Mouse (Mus musculus) myocyte (in vitro differentiated cells): ENCODE measurements at regions not wholly inside any gene's neighbourhood (a gene's known extent, or its start where the extent isn't known, plus 50 kb on each side); places are given as distances from the start of the nearest gene placed in this dataset.

Source experiments
- H3K27me3 ChIP-seq: one replicate; pipeline ENCODE4 v1.6.1; 2011; ENCODE audit not compliant: control insufficient read depth, insufficient read depth, insufficient read length
- H3K36me3 ChIP-seq: one replicate; pipeline ENCODE4 v1.6.1; 2011; ENCODE audit not compliant: control insufficient read depth, insufficient read depth
- H3K4me2 ChIP-seq: one replicate; pipeline ENCODE4 v1.6.1; 2011; ENCODE audit warnings: low read depth, control low read depth
- H3K4me3 ChIP-seq: one replicate; pipeline ENCODE4 v1.5.1; 2011; ENCODE audit warnings: mild to moderate bottlenecking, control low read depth, moderate library complexity
- H3K79me2 ChIP-seq: one replicate; pipeline ENCODE4 v1.6.1; 2011; ENCODE audit not compliant: control insufficient read depth, insufficient read depth
- H3ac ChIP-seq: one replicate; pipeline ENCODE4 v1.6.1; 2011; ENCODE audit not compliant: control insufficient read depth, insufficient read length
- CEBPB ChIP-seq: IDR thresholded peaks from 2 replicates; pipeline ENCODE4 v1.6.1; 2011; ENCODE audit warnings: mild to moderate bottlenecking, moderate library complexity; ENCODE audit not compliant: poor library complexity, insufficient read depth, severe bottlenecking
- E2F4 ChIP-seq: IDR thresholded peaks from one replicate; pipeline ENCODE4 v1.6.1; 2011; ENCODE audit warnings: mild to moderate bottlenecking, control low read depth, moderate library complexity; ENCODE audit not compliant: insufficient read depth
- MAX ChIP-seq: IDR thresholded peaks from one replicate; pipeline ENCODE4 v1.6.1; 2011; ENCODE audit warnings: low read depth, mild to moderate bottlenecking, control low read depth
- MYOD1 ChIP-seq, 3 experiments: IDR thresholded peaks; one replicate each; pipeline ENCODE4 v1.6.1; 2011; ENCODE audit warnings: control low read depth in 2 of 3, low read depth in 2 of 3, mild to moderate bottlenecking in 2 of 3, moderate library complexity in 1 of 3; ENCODE audit not compliant: insufficient read length in 2 of 3, control insufficient read depth in 1 of 3
- MYOG ChIP-seq, 3 experiments: IDR thresholded peaks; one replicate each; pipeline ENCODE4 v1.6.1; 2011; ENCODE audit warnings: control low read depth in 2 of 3, low read depth in 2 of 3, mild to moderate bottlenecking in 2 of 3; ENCODE audit not compliant: insufficient read length in 2 of 3, control insufficient read depth in 1 of 3, insufficient read depth in 1 of 3
- POLR2A ChIP-seq: IDR thresholded peaks from one replicate; pipeline ENCODE4 v1.6.1; 2011; ENCODE audit warnings: low read depth, mild to moderate bottlenecking, control low read depth, moderate library complexity; ENCODE audit not compliant: insufficient read length
- POLR2AphosphoS2 ChIP-seq: IDR thresholded peaks from one replicate; pipeline ENCODE4 v1.6.1; 2011; ENCODE audit warnings: low read depth, control low read depth; ENCODE audit not compliant: insufficient read length
- REST ChIP-seq: IDR thresholded peaks from one replicate; pipeline ENCODE4 v1.6.1; 2011; ENCODE audit warnings: mild to moderate bottlenecking, control low read depth, moderate library complexity; ENCODE audit not compliant: insufficient read depth, insufficient read length
- SRF ChIP-seq: IDR thresholded peaks from one replicate; pipeline ENCODE4 v1.6.1; 2011; ENCODE audit warnings: low read depth; ENCODE audit not compliant: control insufficient read depth, insufficient read length
- TCF12 ChIP-seq: IDR thresholded peaks from one replicate; pipeline ENCODE4 v1.6.1; 2011; ENCODE audit warnings: mild to moderate bottlenecking, control low read depth; ENCODE audit not compliant: poor library complexity, insufficient read depth, severe bottlenecking
- TCF3 ChIP-seq: IDR thresholded peaks from one replicate; pipeline ENCODE4 v1.6.1; 2011; ENCODE audit warnings: low read depth, control low read depth; ENCODE audit not compliant: insufficient read length
- USF1 ChIP-seq: IDR thresholded peaks from one replicate; pipeline ENCODE4 v1.6.1; 2011; ENCODE audit warnings: low read depth, mild to moderate bottlenecking, control low read depth, moderate library complexity

DNA sequence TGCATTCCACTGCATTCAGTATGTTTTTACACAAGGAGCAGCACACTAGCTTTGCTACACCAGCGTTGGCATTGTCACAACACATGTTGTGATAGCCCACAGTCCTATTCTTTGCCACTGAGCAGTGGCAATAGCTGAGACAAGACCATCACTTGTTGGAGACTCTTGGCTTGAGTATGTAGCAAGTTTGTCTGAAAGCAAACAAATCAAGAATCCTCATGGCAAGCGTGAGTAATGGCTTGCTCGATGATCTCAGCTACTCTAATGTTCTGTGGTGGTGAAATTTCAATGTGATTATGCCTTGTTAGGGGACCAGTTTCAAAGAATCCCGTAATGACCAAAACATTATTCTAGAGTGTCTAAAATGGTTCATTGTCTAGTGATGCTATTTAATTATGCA lies 1030.6 kb downstream of the Tecrl start:
- H3K27me3 ChIP-seq = no peaks in the 10 kb centered on the region

DNA sequence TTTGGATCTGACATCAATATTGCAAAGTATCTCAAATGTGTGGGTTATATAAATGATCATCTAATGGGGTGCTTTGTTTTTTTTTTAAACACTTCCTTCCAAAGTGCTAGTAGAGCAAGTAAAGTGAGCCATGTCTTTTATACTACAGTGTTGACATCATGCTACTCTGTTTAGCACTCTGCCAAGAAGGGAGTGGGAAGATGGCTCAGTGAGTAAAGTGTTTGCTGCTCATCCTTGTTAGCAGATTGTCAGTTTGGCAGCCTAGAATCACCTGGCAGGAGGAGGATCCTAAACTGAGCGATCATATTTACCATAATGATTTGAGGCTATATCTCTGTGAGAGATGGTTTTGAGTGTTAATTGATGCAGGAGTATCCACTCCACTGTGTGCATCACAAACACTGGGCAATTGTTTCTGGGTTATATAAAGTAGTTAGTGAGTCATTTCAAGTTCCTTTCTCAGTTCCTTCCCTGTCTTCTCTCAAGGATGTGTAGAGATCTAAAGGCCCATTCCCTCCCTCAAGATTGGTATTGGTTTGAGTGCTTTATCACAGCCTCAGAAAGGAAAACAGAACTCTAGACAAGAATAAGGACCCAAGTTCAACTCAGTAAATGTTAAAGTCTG lies 1035.2 kb downstream of the Tecrl start:
- Histone ChIP-seq H3K27me3 (no peaks in the 10 kb centered on the region), H3K4me3 (no peak overlapping the region), H3K36me3 (no peaks in the 10 kb centered on the region), H3K79me2 (no peaks in the 10 kb centered on the region), H3K4me2 (no peak overlapping the region), H3ac (no peak overlapping the region)
- no peak for TF ChIP-seq MYOD1 (IDR thresholded peaks at IDR 0.05; ENCODE audit: control insufficient read depth in 1 of 3, insufficient read length in 2 of 3, low read depth in 2 of 3)
- TF ChIP-seq TCF12 = no peak
- TF ChIP-seq MAX = no peak
- TF ChIP-seq CEBPB = no peak
- TF ChIP-seq USF1 = no peak

More for the DNA sequence above, 1030.6 kb downstream of the Tecrl start:
- Histone ChIP-seq H3K4me2 (no peak overlapping the region), H3K36me3 (no peaks in the 10 kb centered on the region), H3K79me2 (no peaks in the 10 kb centered on the region), H3ac (no peak overlapping the region), H3K4me3 (no peak overlapping the region)
- TF ChIP-seq SRF (no peak), POLR2AphosphoS2 (no peak)

DNA sequence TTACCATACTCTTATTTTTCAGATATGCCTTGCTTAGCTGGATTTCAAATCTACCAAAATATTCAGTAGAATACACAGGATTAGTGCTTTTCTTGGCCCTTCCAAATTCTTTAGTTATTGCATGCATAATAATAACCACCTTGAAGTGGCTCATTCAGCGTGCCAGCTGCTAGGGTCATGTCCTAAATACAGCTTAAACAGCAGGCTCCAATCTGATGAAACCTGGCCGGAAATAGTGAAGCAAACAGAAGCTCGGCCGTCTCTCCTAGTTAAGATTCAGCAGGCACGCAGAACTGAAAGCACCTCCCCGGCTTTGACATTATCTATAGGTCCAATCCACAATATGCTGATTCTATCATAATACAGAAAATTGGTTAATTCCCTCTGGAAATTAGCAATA lies 1042.9 kb downstream of the Tecrl start:
- no peaks in the 10 kb centered on the region for H3K79me2 ChIP-seq
- H3K4me2 ChIP-seq = no peak overlapping the region
- no peak overlapping the region for H3K4me3 ChIP-seq
- no peaks in the 10 kb centered on the region for H3K27me3 ChIP-seq
- TF ChIP-seq CEBPB = no peak
- no peak for TF ChIP-seq MYOG (IDR thresholded peaks at IDR 0.05; ENCODE audit: control insufficient read depth in 1 of 3, insufficient read depth in 1 of 3, insufficient read length in 2 of 3, low read depth in 2 of 3)
- TF ChIP-seq MYOD1 (IDR thresholded peaks at IDR 0.05; ENCODE audit: control insufficient read depth in 1 of 3, insufficient read length in 2 of 3, low read depth in 2 of 3) = no peak
- TF ChIP-seq REST = no peak
- TF ChIP-seq POLR2AphosphoS2 = no peak
- no peak for TF ChIP-seq TCF3
- TF ChIP-seq POLR2A = no peak
- no peak for TF ChIP-seq TCF12
- no peak for TF ChIP-seq MAX
- TF ChIP-seq USF1 = no peak
- TF ChIP-seq E2F4 = no peak
- no peak overlapping the region for H3ac ChIP-seq
- H3K36me3 ChIP-seq = no peaks in the 10 kb centered on the region

DNA sequence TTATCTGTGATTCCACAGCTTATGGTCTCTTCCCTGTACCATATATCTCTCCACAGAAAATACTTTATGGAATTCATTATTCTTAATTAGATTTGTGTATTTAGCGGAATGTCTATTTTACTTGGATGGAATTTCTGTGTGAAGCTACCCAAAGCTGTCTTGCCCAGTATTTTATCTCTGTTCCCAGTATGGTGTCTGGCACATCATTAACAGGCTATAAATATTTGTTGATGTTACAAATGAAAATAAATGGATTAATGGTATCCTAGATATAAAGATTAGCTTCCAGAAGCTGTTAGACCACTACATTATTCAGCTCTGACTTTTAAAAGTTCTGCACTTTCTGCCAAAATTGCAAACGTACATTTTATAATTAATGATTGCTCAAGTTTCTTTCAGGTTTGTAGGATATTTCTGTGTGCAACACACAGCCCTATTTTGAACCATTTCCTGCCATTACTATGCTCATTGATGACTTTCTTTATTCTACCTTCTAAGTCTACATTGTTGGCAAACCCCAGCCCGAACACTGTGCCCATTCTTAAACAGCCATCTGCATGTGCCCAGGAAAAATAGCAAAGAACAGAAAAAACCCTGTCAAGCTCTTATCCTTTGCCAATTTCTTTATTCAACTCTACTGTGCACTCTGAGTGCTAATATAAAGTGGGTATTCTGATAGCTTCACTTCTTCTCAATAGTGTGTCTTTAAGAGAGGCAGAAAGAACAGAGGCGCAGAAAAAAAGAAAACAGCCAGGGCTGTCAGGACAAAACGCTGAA lies 1066.7 kb downstream of the Tecrl start:
- no peaks in the 10 kb centered on the region for H3K79me2 ChIP-seq
- H3K36me3 ChIP-seq = no peaks in the 10 kb centered on the region
- H3K27me3 ChIP-seq = no peaks in the 10 kb centered on the region
- no peak overlapping the region for H3K4me2 ChIP-seq
- no peak for TF ChIP-seq TCF12
- TF ChIP-seq POLR2AphosphoS2 = no peak
- no peak for TF ChIP-seq MYOG (IDR thresholded peaks at IDR 0.05; ENCODE audit: control insufficient read depth in 1 of 3, insufficient read depth in 1 of 3, insufficient read length in 2 of 3, low read depth in 2 of 3)
- no peak for TF ChIP-seq CEBPB
- TF ChIP-seq MAX = no peak
- TF ChIP-seq SRF = no peak
- no peak for TF ChIP-seq MYOD1 (IDR thresholded peaks at IDR 0.05; ENCODE audit: control insufficient read depth in 1 of 3, insufficient read length in 2 of 3, low read depth in 2 of 3)
- H3K4me3 ChIP-seq = no peak overlapping the region
- H3ac ChIP-seq = no peak overlapping the region

DNA sequence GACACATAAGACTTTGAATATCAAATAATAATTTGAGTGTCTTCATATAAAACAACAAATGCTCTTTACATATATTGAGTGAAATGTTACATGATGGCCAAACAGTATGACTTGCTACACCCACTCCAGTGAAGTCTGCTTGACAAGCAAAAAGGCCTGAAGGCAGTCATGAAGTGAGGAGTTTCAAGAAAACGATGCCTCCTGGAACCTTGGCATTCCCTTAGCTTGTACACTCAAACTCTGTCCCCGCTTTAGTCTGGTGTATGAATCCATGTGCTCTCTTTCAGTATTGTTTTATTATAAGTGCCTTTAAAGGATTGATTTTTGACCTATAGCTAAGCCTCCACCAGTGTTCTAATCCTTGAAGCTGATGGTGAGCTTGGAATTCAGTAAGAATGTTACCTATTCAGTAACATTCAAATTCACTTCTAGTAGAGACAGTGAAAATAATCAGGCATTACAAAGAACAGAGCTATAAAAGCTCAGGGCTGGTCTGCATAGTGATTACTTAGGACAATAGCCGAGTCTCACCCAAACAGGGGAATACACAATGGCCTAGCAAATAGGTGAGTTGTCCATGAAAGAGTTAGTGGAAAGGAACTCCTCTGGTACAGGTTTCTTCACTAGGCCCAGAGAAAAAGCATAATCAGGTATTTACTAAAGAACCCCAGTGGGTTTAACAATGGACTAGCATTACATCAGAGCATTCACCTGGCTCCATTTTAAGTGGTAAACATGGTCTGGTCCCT lies 1101.5 kb downstream of the Tecrl start:
- H3K36me3 ChIP-seq = no peaks in the 10 kb centered on the region
- H3ac ChIP-seq = no peak overlapping the region
- H3K4me3 ChIP-seq = no peak overlapping the region

More for the DNA sequence above, 1101.5 kb downstream of the Tecrl start:
- H3K27me3 ChIP-seq = no peaks in the 10 kb centered on the region
- no peaks in the 10 kb centered on the region for H3K79me2 ChIP-seq
- TF ChIP-seq MYOG (IDR thresholded peaks at IDR 0.05; ENCODE audit: control insufficient read depth in 1 of 3, insufficient read depth in 1 of 3, insufficient read length in 2 of 3, low read depth in 2 of 3) = no peak
- no peak for TF ChIP-seq MAX
- TF ChIP-seq REST = no peak
- TF ChIP-seq USF1 = no peak
- TF ChIP-seq MYOD1 (IDR thresholded peaks at IDR 0.05; ENCODE audit: control insufficient read depth in 1 of 3, insufficient read length in 2 of 3, low read depth in 2 of 3) = no peak
- no peak for TF ChIP-seq E2F4
- no peak for TF ChIP-seq CEBPB
- H3K4me2 ChIP-seq = no peak overlapping the region
